Mouse (Mus musculus) ovary, postnatal 14 days (tissue): ENCODE data around the gene Tmem80.

Source experiments
- DNase-seq: peaks from one replicate; pipeline ENCODE4 v3.0.0; 2022; ENCODE audit warnings: low spot score

Tmem80 gene

GRCm38 (mm10) chr7:141363106-141363751, 35.7 kb downstream of the Tmem80 start:
- peak; percentile 67 for DNase-seq

- no peak for DNase-seq
Measured at GRCm38 (mm10) chr7:141363752-141364125, 36.2 kb downstream of the Tmem80 start.

GRCm38 (mm10) chr7:141364349-141365048, 37.0 kb downstream of the Tmem80 start:
- DNase-seq = no peak

- DNase-seq = no peak
Measured at GRCm38 (mm10) chr7:141365049-141365445, 37.5 kb downstream of the Tmem80 start.

- no peak for DNase-seq
Measured at GRCm38 (mm10) chr7:141367358-141367757, 39.8 kb downstream of the Tmem80 start.

GRCm38 (mm10) chr7:141369918-141370317, 42.4 kb downstream of the Tmem80 start:
- DNase-seq = no peak

- no peak for DNase-seq
Measured at GRCm38 (mm10) chr7:141371942-141372595, 44.5 kb downstream of the Tmem80 start.

- no peak for DNase-seq
Measured at GRCm38 (mm10) chr7:141373611-141374010, 46.1 kb downstream of the Tmem80 start.

GRCm38 (mm10) chr7:141374399-141374798, 46.9 kb downstream of the Tmem80 start:
- no peak for DNase-seq

- no peak for DNase-seq
Measured at GRCm38 (mm10) chr7:141379584-141379983, 52.0 kb downstream of the Tmem80 start.

GRCm38 (mm10) chr7:141381068-141381835, 53.7 kb downstream of the Tmem80 start:
- DNase-seq = no peak
